Mouse (Mus musculus): ENCODE results near the gene Mast4. TPM values are rescaled to one million over a fixed set of nuclear protein-coding genes. Genes with fewer than 3 reads are reported as not detected.

Gene Mast4
- polyA plus RNA-seq, 1 experiment: 51.8 TPM

- TF ChIP-seq POLR2A (IDR thresholded peaks at IDR 0.05; ENCODE audit: low read depth, low read length) (no peak), CTCF (IDR thresholded peaks at IDR 0.05; ENCODE audit: borderline replicate concordance, insufficient read depth, low read length) (no peak)
- H3K4me3 ChIP-seq (ENCODE audit: insufficient read depth, low read length): no peak overlapping the region
- 0 out of 2 replicates have a peak, but pooled peaks cover 2% of the 10 kb centered on the region for H3K4me1 ChIP-seq (ENCODE audit: control insufficient read depth, insufficient read depth, low read length)
- H3K27ac ChIP-seq (ENCODE audit: insufficient read depth, low read length): no peak overlapping the region
Observed at GRCm38 (mm10) chr13:102725906-102726305, 608.4 kb downstream of the Mast4 start.

DNA sequence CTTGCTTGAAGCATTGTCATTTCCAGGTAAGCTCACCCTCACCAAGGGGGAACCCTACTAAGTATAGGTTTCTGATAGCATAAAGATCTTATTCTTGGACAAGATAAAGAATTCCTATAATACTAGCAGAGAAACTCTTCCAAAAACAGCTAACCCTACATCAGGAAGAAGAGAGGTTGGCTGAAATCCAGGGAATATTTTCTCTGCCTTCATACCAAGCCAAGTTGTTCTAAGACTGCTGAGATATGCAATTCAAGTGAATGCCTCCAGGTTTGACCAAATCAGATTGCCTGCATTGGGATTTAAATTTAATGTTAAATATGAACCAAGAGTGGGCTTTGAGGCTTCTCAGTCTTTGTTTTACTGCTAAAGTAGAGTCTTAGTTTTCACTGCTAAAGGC, 608.9 kb downstream of the Mast4 start:
- TF ChIP-seq POLR2A (IDR thresholded peaks at IDR 0.05; ENCODE audit: low read depth, low read length) (no peak), CTCF (IDR thresholded peaks at IDR 0.05; ENCODE audit: borderline replicate concordance, insufficient read depth, low read length) (no peak)
- no peak overlapping the region for H3K4me3 ChIP-seq (ENCODE audit: insufficient read depth, low read length)
- 0 out of 2 replicates have a peak, but pooled peaks cover under 1% of the 10 kb centered on the region for H3K4me1 ChIP-seq (ENCODE audit: control insufficient read depth, insufficient read depth, low read length)
- H3K27ac ChIP-seq (ENCODE audit: insufficient read depth, low read length): no peak overlapping the region

- no peak overlapping the region for H3K4me3 ChIP-seq (ENCODE audit: insufficient read depth, low read length)
- no peak for TF ChIP-seq POLR2A (IDR thresholded peaks at IDR 0.05; ENCODE audit: low read depth, low read length)
- no peak for TF ChIP-seq CTCF (IDR thresholded peaks at IDR 0.05; ENCODE audit: borderline replicate concordance, insufficient read depth, low read length)
- H3K27ac ChIP-seq (ENCODE audit: insufficient read depth, low read length): no peak overlapping the region
- H3K4me1 ChIP-seq (ENCODE audit: control insufficient read depth, insufficient read depth, low read length): no peaks in the 10 kb centered on the region
Observed at GRCm38 (mm10) chr13:102716973-102717372, 617.3 kb downstream of the Mast4 start.

DNA sequence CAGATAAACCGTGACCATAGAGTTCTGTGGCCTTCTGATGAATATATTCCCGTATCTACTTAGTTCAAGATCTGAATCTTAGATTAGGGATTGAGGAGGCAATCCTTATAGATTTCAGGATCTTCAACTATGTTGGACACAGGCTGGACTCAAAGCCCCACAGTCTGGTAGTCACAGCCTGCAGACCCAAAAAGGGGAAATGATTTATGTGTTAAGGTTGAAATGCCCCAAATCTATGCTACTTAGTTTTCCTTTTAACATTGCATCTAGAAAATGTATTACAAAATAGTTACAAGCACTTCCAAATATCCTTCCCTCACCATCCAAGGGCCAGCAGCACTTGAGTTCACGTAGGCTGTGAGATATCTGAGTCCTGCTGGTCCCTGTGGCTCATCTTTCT, 633.6 kb downstream of the Mast4 start:
- Histone ChIP-seq H3K4me1 (ENCODE audit: control insufficient read depth, insufficient read depth, low read length) (no peaks in the 10 kb centered on the region), H3K27ac (ENCODE audit: insufficient read depth, low read length) (no peak overlapping the region), H3K4me3 (ENCODE audit: insufficient read depth, low read length) (no peak overlapping the region)
- TF ChIP-seq CTCF (IDR thresholded peaks at IDR 0.05; ENCODE audit: borderline replicate concordance, insufficient read depth, low read length) (no peak), POLR2A (IDR thresholded peaks at IDR 0.05; ENCODE audit: low read depth, low read length) (no peak)

DNA sequence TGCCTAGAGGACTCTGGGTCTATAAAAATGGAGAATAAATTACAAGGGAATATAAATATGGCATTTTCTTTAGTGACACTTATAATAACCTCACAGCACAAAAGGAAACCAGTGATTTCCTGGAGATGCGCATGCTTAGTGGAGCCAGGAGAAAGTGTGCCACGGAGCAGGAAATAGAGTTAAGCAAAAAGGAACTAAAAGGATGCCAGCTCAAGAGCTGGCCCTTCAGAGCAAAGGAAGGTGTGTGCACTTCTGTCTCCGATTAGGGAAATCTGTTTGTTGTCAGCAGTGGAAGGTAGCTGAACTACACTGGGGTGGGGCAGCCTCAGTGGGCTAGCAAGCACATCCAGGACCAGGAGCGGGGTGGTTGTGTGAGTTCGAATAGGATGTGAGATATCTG, 634.1 kb downstream of the Mast4 start:
- Histone ChIP-seq H3K4me1 (ENCODE audit: control insufficient read depth, insufficient read depth, low read length) (no peaks in the 10 kb centered on the region), H3K27ac (ENCODE audit: insufficient read depth, low read length) (no peak overlapping the region), H3K4me3 (ENCODE audit: insufficient read depth, low read length) (no peak overlapping the region)
- no peak for TF ChIP-seq CTCF (IDR thresholded peaks at IDR 0.05; ENCODE audit: borderline replicate concordance, insufficient read depth, low read length)
- no peak for TF ChIP-seq POLR2A (IDR thresholded peaks at IDR 0.05; ENCODE audit: low read depth, low read length)

- no peak for TF ChIP-seq POLR2A (IDR thresholded peaks at IDR 0.05; ENCODE audit: low read depth, low read length)
- no peak for TF ChIP-seq CTCF (IDR thresholded peaks at IDR 0.05; ENCODE audit: borderline replicate concordance, insufficient read depth, low read length)
- no peak overlapping the region for H3K4me3 ChIP-seq (ENCODE audit: insufficient read depth, low read length)
- H3K4me1 ChIP-seq (ENCODE audit: control insufficient read depth, insufficient read depth, low read length): no peaks in the 10 kb centered on the region
- H3K27ac ChIP-seq (ENCODE audit: insufficient read depth, low read length): no peak overlapping the region
Observed at GRCm38 (mm10) chr13:102698751-102699323, 635.5 kb downstream of the Mast4 start.

DNA sequence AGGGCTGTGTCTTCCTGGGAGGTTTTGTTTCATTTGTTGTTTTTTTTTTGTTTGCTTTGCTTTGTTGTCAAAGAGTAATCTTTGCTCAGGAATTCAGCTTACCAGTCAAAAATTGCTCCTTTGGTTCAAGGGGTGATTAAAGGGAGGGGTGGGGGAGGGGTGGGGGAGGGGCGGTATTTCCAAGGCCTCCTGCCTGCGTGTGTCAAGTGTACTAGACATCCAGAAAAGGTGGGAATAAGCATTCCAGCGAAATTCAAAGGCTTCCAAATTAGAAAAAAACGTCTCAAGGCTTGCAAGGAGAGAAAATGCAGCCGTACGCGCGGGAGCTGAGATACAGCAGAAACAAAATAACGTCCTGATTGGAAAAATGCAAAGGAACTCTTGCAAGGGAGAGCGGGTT, 636.0 kb downstream of the Mast4 start:
- TF ChIP-seq POLR2A (IDR thresholded peaks at IDR 0.05; ENCODE audit: low read depth, low read length) (no peak), CTCF (IDR thresholded peaks at IDR 0.05; ENCODE audit: borderline replicate concordance, insufficient read depth, low read length) (no peak)
- no peak overlapping the region for H3K27ac ChIP-seq (ENCODE audit: insufficient read depth, low read length)
- no peak overlapping the region for H3K4me3 ChIP-seq (ENCODE audit: insufficient read depth, low read length)

GRCm38 (mm10) chr13:102695121-102695905, 639.0 kb downstream of the Mast4 start:
- TF ChIP-seq CTCF (IDR thresholded peaks at IDR 0.05; ENCODE audit: borderline replicate concordance, insufficient read depth, low read length): no peak
- no peak for TF ChIP-seq POLR2A (IDR thresholded peaks at IDR 0.05; ENCODE audit: low read depth, low read length)
- Histone ChIP-seq H3K27ac (ENCODE audit: insufficient read depth, low read length) (no peak overlapping the region), H3K4me1 (ENCODE audit: control insufficient read depth, insufficient read depth, low read length) (no peaks in the 10 kb centered on the region), H3K4me3 (ENCODE audit: insufficient read depth, low read length) (no peak overlapping the region)

More for the DNA sequence above, 636.0 kb downstream of the Mast4 start:
- no peaks in the 10 kb centered on the region for H3K4me1 ChIP-seq (ENCODE audit: control insufficient read depth, insufficient read depth, low read length)

GRCm38 (mm10) chr13:102694154-102694553, 640.1 kb downstream of the Mast4 start:
- Histone ChIP-seq H3K4me3 (ENCODE audit: insufficient read depth, low read length) (no peak overlapping the region), H3K27ac (ENCODE audit: insufficient read depth, low read length) (no peak overlapping the region), H3K4me1 (ENCODE audit: control insufficient read depth, insufficient read depth, low read length) (no peaks in the 10 kb centered on the region)
- TF ChIP-seq POLR2A (IDR thresholded peaks at IDR 0.05; ENCODE audit: low read depth, low read length): no peak
- TF ChIP-seq CTCF (IDR thresholded peaks at IDR 0.05; ENCODE audit: borderline replicate concordance, insufficient read depth, low read length): no peak

DNA sequence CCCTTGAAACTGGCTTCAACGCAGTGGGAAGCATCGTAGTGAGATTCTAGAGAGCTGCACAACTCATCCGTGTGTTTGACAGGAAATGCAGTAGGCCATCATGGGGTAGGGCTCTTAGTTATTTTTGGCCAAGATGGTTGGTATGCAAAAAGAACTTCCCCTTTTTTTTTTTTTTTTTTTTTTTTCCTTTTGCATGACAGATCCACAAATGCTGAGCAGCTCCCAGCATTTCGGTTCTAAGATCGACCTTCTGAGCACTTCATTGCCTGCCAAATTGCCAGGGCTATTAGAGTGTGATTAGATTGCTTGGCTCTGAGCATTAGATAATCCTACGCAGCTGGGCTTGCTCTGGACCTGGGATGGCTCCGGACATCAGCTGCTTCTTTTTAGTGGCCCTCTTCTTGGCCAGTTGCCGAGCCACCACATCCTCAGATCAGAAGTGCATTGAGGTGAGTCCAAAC, 640.9 kb downstream of the Mast4 start, which contains the start of gene Cd180:
Gene Cd180, plus strand, starts transcription at position 218 of the 461 bp plus-strand sequence.
- Histone ChIP-seq H3K4me3 (ENCODE audit: insufficient read depth, low read length) (no peak within 1 kb of the TSS), H3K4me1 (ENCODE audit: control insufficient read depth, insufficient read depth, low read length) (no peaks in the 10 kb centered on the region), H3K27ac (ENCODE audit: insufficient read depth, low read length) (no peak within 1 kb of the TSS)
- no peak for TF ChIP-seq CTCF (IDR thresholded peaks at IDR 0.05; ENCODE audit: borderline replicate concordance, insufficient read depth, low read length)
- no peak for TF ChIP-seq POLR2A (IDR thresholded peaks at IDR 0.05; ENCODE audit: low read depth, low read length)
